Mouse (Mus musculus) midbrain, embryonic 11.5 days (tissue): ENCODE measurements at regions not wholly inside any gene's neighbourhood (a gene's known extent, or its start where the extent isn't known, plus 50 kb on each side); places are given as distances from the start of the nearest gene placed in this dataset.

Source experiments
- ATAC-seq: fragments of 200-750 bp; cut with Nextera tagmentation; 2 replicates; pipeline ENCODE4 v1.8.0; 2017; ENCODE audit warnings: moderate TSS enrichment, moderate library complexity; ENCODE audit not compliant: low FRiP score
- DNase-seq: peaks from one replicate; pipeline ENCODE4 v3.0.0; 2015; ENCODE audit warnings: low spot score; ENCODE audit errors: missing footprints
- H3K27ac ChIP-seq: fragments of 300-500 bp; sonication (generic); 2 replicates; pipeline ENCODE4 v1.5.1; 2014; ENCODE audit warnings: low read depth, low read length
- H3K27me3 ChIP-seq: fragments of 300-500 bp; sonication (generic); 2 replicates; pipeline ENCODE4 v1.6.1; 2014; ENCODE audit warnings: mild to moderate bottlenecking, low read length, moderate library complexity, mixed read lengths; ENCODE audit not compliant: control insufficient read depth, insufficient read depth
- H3K36me3 ChIP-seq: fragments of 300-500 bp; sonication (generic); 2 replicates; pipeline ENCODE4 v1.6.1; 2014; ENCODE audit warnings: mild to moderate bottlenecking, low read length, moderate library complexity, mixed read lengths; ENCODE audit not compliant: control insufficient read depth, insufficient read depth
- H3K4me1 ChIP-seq: fragments of 300-500 bp; sonication (generic); 2 replicates; pipeline ENCODE4 v1.6.1; 2014; ENCODE audit warnings: low read length; ENCODE audit not compliant: control insufficient read depth, insufficient read depth
- H3K4me2 ChIP-seq: fragments of 300-500 bp; sonication (generic); 2 replicates; pipeline ENCODE4 v1.6.1; 2014; ENCODE audit warnings: mild to moderate bottlenecking, moderate library complexity
- H3K4me3 ChIP-seq: fragments of 300-500 bp; sonication (generic); 2 replicates; pipeline ENCODE4 v1.5.1; 2014; ENCODE audit warnings: low read depth, low read length
- H3K9ac ChIP-seq: fragments of 300-500 bp; sonication (generic); 2 replicates; pipeline ENCODE4 v1.6.1; 2014; ENCODE audit warnings: low read length
- H3K9me3 ChIP-seq: fragments of 300-500 bp; sonication (generic); 2 replicates; pipeline ENCODE4 v1.6.1; 2016; ENCODE audit warnings: low read length; ENCODE audit not compliant: control insufficient read depth
- WGBS: fragments of 180-500 bp; shearing (Covaris S2); extraction: QIAGEN DNeasy Blood & Tissue Kit; methylation state at CpG from one replicate; pipeline ENCODE4 v1.1.7; 2014; 5-methylcytosine and 5-hydroxymethylcytosine counted together

DNA sequence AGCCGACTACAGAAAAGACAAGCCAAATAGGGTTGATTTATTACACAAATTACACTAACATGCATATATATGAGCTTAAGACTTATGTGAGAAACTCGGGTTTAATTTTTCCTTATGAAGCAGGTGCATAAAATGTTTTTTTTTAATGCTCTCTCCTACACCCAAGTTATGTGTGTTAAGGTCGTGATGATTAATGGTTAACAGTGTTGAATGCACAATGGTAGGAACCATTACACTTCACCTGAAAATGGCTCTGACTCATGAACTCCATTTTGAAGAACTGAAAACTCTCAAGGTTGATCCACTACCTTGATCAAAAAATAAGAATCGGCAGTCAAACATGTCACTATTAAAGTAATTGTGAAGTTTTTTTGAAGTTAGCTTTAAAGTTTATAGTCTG, 59.4 kb upstream of the Ifne start:
- Histone ChIP-seq H3K27ac (no peak overlapping the region), H3K27me3 (peaks cover 25% of the 10 kb centered on the region), H3K9ac (no peak overlapping the region), H3K9me3 (no peaks in the 10 kb centered on the region), H3K4me1 (no peaks in the 10 kb centered on the region), H3K4me3 (no peak overlapping the region), H3K36me3 (no peaks in the 10 kb centered on the region), H3K4me2 (no peak overlapping the region)
- 72% methylated on average over 4 of the region's 4 CpGs for WGBS
- DNase-seq (no peak), ATAC-seq (no peak)

DNA sequence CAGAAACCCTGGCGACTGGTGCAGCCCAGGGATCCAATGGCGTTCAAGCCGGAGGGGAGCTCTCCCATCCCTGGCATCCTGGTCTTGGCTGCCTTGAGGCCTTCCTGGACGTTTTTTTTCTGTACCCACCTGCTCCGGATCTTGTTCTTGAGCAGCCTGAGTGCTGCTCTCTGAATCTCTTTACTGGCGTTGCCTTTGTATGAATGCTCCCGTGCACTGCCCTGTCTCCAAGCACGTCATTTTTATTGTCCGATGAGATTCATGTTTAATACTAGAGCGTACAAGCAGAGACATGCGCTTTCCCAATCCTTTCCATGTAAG, 58.7 kb upstream of the Ifne start:
- no peak overlapping the region for H3K27ac ChIP-seq
- H3K9ac ChIP-seq, result peak overlapping the region; percentile 53
- H3K27me3 ChIP-seq, result peaks cover 25% of the 10 kb centered on the region
- peak overlapping the region; percentile 72 for H3K4me3 ChIP-seq
- H3K4me1 ChIP-seq, result no peaks in the 10 kb centered on the region
- no peaks in the 10 kb centered on the region for H3K36me3 ChIP-seq
- ATAC-seq (no peak; the same call in 1 of the 2 replicates), DNase-seq (no peak)
- peak overlapping the region; percentile 96 for H3K4me2 ChIP-seq
- 8% methylated on average over 11 of the region's 11 CpGs for WGBS
- no peaks in the 10 kb centered on the region for H3K9me3 ChIP-seq

DNA sequence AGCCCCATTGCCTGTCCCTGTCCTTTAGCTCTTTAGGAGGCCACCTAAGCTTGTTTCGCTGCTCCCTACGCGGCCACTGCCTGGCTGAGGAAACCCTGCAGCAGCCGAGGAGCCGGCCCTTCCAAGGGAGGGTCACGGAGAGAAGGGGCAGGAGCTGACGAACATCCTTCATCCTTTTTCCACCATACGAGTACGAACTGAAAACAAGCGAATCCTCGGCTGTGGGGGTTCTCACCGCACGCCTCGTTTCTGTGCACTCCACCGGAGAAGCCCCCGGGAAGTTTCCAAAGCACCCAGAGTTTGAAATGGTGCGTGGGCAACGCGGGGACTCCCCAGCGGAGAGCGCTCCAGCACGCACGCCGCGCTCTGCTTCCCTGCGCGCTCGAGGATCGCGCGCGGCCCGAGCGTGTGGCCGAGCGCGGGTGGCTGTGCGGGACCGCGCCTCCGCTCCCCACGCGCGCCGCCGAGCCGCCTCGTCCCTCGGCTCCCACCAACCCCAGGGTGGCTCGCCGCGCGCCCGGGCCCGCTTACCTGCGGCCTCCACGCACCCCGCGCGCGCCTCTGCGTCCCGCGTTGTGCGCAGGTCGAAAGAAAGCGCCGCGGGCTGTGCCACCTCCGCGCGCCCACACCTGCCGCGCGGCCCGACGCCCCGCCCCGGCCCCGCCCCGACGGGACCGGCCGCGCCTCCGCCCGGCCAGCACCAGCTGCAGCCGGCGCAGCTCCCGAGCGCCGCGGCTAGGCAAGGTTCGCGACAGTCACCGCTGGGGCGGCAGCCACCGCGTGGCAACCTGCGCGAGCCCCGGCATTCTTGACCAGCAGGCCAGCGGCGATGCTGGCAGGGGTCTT, 58.1 kb upstream of the Ifne start:
- Histone ChIP-seq H3K27me3 (peaks cover 25% of the 10 kb centered on the region), H3K4me1 (no peaks in the 10 kb centered on the region)
- WGBS, result under 1% methylated on average over 78 of the region's 104 CpGs

DNA sequence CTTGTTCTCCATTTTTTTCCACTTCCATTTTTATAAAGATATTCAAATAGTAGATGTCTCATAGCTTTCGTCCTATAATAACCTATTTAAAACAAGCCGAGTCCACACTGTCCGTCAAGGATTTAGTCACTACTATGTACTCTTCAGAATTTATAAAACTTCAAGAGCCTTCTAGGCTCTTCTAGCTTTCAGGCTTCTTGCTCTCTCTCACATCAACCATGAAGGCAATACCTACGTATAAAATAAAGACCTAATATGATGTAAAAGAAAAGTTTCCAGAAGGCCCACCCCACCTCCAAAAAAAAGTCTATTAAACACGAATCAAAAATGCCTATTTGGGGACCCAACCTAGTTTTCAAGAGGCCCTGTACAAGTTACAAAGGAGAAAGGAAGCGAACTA, 57.0 kb upstream of the Ifne start:
- Histone ChIP-seq H3K9ac (no peak overlapping the region), H3K4me1 (no peaks in the 10 kb centered on the region), H3K27me3 (peaks cover 25% of the 10 kb centered on the region), H3K4me2 (no peak overlapping the region), H3K9me3 (no peaks in the 10 kb centered on the region), H3K36me3 (no peaks in the 10 kb centered on the region), H3K27ac (no peak overlapping the region), H3K4me3 (no peak overlapping the region)
- ATAC-seq, result no peak
- peak; percentile 91 for DNase-seq
- 67% methylated on average over 6 of the region's 6 CpGs for WGBS

More for the DNA sequence above, 58.1 kb upstream of the Ifne start:
- DNase-seq, result peak; percentile 95
- Histone ChIP-seq H3K4me3 (peak overlapping the region; percentile 72), H3K9me3 (no peaks in the 10 kb centered on the region), H3K4me2 (peak overlapping the region; percentile 96), H3K27ac (no peak overlapping the region), H3K36me3 (no peaks in the 10 kb centered on the region), H3K9ac (peak overlapping the region; percentile 53)
- ATAC-seq, result peak; percentile 96

DNA sequence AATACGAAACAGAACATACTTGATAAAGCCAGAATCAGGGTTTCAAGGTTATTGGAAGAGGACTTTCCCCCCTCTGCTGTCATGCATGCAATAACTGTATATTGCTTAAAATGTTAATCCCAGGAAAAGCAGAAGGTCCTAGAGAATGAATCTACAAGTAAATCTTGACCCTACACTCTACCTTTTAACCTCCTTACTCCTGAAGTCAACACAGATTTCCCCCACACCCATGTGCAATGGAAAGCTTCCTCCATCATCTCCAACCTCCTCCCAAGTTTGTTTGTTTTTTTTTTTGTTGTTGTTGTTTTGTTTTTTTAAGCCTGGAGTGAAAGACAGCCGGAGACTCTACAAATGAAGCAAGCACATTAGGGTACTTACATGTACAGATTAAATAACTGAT, 55.9 kb upstream of the Ifne start:
- no peaks in the 10 kb centered on the region for H3K9me3 ChIP-seq
- H3K4me3 ChIP-seq, result no peak overlapping the region
- no peak overlapping the region for H3K4me2 ChIP-seq
- no peaks in the 10 kb centered on the region for H3K4me1 ChIP-seq
- H3K27ac ChIP-seq, result no peak overlapping the region
- ATAC-seq (no peak), DNase-seq (no peak)
- H3K9ac ChIP-seq, result no peak overlapping the region
- peaks cover 25% of the 10 kb centered on the region for H3K27me3 ChIP-seq
- H3K36me3 ChIP-seq, result no peaks in the 10 kb centered on the region
- WGBS, result 85% methylated on average over 2 of the region's 2 CpGs

DNA sequence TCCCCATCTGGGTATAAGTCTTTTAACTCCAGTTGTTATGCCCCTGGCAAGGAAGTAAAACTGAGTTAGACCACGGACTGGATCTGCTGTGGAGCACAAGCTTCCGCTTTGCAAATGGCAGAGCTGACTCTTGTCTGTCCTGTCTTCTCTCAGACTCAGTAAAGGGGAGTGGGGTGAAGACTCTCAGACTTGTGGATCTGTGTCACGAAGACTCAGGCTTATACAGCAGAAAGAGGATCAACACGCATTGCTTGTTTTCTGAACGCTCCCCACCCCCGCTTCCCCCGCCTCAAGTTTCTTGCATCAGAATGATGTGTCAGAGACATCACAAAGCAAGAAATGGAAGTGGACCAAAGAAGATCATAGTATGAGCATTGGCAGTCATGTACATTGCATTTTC, 55.3 kb upstream of the Ifne start:
- 67% methylated on average over 7 of the region's 7 CpGs for WGBS
- H3K27ac ChIP-seq, result no peak overlapping the region
- H3K27me3 ChIP-seq, result peaks cover 25% of the 10 kb centered on the region
- H3K36me3 ChIP-seq, result no peaks in the 10 kb centered on the region
- H3K9ac ChIP-seq, result no peak overlapping the region
- H3K4me1 ChIP-seq, result no peaks in the 10 kb centered on the region
- ATAC-seq (no peak), DNase-seq (no peak)
- H3K4me3 ChIP-seq, result no peak overlapping the region
- no peak overlapping the region for H3K4me2 ChIP-seq
- no peaks in the 10 kb centered on the region for H3K9me3 ChIP-seq

DNA sequence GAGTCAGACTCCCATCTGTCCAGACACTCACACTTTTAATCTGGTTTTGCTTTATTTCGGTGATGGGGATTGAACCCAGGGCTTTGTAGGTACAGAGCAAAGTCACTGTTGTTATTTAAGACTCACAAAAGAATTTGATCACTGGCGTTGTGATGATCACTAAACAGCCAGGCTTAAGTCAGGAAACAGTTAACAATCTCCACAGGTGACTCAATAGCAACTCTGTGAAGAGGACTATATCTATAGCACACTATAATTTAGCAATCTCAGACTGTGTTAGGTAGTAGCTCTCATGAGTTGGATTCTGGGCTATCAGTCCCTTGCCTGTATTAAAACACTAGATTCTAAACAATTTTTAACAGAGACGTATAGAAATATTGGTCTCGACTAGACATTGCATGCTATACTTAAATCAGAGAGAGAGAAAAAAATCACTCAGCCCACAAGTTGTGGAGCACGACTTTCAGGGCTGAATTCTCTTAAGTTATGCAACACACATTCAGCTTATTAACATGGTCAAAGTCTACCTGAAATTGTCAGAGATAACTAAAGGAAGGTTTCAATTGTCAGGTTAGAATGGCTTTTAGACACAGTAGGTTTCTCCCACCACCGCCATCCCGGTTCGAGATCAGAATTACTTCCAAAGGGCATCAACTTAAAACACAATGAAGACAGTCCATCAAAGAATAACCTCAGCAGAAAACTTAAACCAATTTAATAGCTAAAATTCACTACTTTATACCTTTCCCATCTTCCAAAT, 54.4 kb upstream of the Ifne start:
- H3K27me3 ChIP-seq, result peaks cover 25% of the 10 kb centered on the region
- no peaks in the 10 kb centered on the region for H3K4me1 ChIP-seq
- no peaks in the 10 kb centered on the region for H3K9me3 ChIP-seq
- H3K9ac ChIP-seq, result no peak overlapping the region
- ATAC-seq (no peak), DNase-seq (no peak)
- no peaks in the 10 kb centered on the region for H3K36me3 ChIP-seq
- H3K4me3 ChIP-seq, result no peak overlapping the region
- no peak overlapping the region for H3K4me2 ChIP-seq
- 80% methylated on average over 8 of the region's 8 CpGs for WGBS
- H3K27ac ChIP-seq, result no peak overlapping the region

DNA sequence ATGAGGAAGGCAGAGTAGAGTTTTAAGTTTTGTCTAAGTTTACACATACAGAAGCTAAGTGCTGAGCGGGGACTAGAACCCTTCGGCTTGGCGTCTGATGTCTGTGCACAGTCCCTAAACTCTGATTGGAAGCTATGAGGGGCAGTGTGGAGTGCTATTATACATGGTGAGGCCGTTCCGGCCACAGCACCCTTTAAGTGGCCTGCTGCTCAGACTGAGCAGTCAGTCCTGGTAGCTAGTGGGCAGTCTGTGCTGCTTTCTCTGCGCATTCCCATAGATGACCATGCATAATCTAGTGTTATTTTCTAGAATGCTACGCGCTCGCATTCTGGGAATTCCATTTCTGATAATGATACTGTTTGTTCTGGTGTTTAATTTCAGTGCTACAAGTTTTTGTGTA, 51.2 kb upstream of the Ifne start:
- Histone ChIP-seq H3K27me3 (peaks cover 2% of the 10 kb centered on the region; the same call in 1 of the 2 replicates), H3K9me3 (no peaks in the 10 kb centered on the region), H3K27ac (no peak overlapping the region), H3K4me1 (no peaks in the 10 kb centered on the region), H3K4me3 (no peak overlapping the region), H3K4me2 (no peak overlapping the region), H3K9ac (no peak overlapping the region), H3K36me3 (no peaks in the 10 kb centered on the region)
- no peak for ATAC-seq
- WGBS, result 85% methylated on average over 9 of the region's 9 CpGs
- DNase-seq, result no peak
